Mouse (Mus musculus): ENCODE results near the gene Nek1.
"Not testable (repeated sequence)": the region's sequence is repeated elsewhere in the genome, so short reads cannot be mapped to it uniquely, and the experiment has no call there.

Gene Nek1

GRCm38 (mm10) chr8:60984260-60985010 is 8.6 kb upstream of the Nek1 start:
- not testable (repeated sequence) for DNase-seq (ENCODE audit: low spot score in 2 of 2)

DNA sequence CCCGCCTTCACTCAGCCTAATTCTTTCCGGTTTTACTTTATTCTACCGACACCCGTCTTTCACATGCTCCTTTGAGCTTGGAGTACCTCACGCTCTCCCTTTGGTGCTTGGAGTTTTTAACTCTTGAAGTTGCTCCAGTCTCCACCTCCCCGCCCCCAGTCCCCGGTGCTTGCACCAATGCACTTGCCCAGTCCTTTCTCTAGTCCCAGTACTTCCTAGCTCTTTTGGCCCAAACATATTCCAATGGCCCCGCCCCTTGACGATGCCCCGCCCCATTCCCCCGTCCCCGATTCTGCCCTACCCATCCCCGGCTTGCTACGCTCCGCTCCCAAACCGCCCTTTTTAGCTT is 460 bp upstream of the Nek1 start:
- DNase-seq (ENCODE audit: low spot score in 2 of 2), result peak in 1 of 2 experiments; percentile 82

DNA sequence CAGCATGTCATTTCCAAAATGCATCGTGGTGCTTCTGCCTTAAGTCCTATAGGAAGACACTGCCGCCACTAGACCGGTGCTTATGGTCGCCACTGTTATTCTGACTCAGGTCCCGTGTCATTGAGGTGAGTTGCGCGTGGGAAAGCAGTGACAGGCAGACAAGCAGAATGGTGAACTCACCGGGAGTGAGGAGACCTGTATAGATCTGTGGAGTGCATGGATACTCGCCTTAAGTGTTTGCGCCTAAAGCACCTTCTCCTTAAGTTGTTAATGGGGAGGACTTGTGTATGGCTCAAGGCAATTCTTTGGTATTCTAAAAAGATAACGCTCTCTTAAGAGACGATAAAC is 618 bp downstream of the Nek1 start:
- no peak for DNase-seq (ENCODE audit: low spot score in 2 of 2)

DNA sequence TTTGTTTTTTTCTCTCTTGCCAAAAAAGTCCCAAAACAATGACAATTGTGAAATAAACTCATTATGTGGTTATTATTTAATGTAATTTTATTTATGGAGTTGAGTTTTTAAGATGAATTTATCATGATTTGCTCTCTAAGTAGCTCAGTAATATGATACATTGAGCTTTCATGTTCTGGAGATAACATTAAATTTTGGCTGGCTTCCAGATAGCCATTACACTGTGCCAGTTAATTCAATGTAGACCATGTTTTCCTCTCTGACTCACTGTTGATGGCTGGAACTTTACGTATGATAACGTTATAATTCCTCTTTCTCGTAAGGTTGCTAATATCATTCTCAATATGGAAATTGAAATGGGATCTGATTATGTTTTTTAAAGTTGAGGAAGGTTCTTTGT is 3.5 kb downstream of the Nek1 start:
- DNase-seq (ENCODE audit: low spot score in 2 of 2), result no peak

- peak; percentile 34 to 67 for DNase-seq (ENCODE audit: low spot score in 2 of 2)
Observed at GRCm38 (mm10) chr8:61041951-61042350, 49.0 kb downstream of the Nek1 start.

DNA sequence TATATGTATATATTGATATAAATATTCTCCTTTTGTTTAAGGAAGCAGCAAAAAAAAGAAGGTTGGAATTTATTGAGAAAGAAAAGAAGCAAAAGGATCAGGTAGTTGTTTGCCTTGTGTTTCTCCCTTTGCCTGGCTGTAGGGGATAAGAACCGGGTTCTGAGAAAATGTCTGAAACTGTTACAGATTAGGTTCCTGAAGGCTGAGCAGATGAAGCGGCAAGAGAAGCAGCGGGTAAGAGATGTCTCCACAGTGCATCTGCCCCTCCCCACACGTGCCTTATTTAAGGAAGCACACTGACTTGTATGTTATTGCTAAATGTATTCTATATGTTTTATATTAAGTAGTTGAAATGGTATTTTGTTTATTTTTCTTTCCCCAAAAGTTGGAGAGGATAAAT is 50.9 kb downstream of the Nek1 start:
- no peak for DNase-seq (ENCODE audit: low spot score in 2 of 2)

DNA sequence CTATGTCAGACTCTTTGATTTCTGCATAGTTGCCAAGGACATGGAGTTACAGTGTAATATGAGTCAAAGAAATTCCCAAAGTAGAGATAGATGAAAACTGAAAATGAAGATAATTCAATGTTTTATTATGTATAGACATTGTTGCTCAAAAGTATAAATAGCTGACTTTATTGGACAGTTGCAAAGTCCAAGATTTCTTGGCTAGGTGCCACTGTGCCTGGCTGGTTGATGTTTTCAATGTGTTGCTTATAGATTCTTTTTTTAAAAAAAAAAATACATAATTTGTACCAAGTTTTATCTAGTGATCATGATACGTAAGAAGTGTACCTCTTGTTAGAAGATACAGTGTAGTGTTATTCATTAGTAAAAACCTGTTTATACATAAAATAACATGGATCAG is 53.8 kb downstream of the Nek1 start:
- no peak for DNase-seq (ENCODE audit: low spot score in 2 of 2)

DNA sequence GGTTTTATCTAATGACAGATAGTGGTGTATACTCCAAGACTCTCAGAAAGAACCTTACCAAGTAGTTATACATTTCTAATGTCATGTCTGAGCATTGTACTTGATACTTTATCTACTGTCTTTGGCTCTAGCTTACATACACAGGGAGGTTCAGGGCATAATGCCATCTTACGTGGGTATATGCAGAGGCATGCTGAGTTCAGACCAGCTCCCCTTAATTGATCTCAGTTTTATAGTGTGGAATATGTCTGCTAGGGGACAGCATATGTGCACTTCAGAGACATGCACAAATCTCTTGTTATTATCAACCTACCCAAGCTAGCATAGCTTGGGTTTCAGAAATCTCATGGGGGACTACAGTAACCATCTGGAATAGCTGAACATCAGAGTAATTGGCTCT is 60.0 kb downstream of the Nek1 start:
- DNase-seq (ENCODE audit: low spot score in 2 of 2), result no peak

DNA sequence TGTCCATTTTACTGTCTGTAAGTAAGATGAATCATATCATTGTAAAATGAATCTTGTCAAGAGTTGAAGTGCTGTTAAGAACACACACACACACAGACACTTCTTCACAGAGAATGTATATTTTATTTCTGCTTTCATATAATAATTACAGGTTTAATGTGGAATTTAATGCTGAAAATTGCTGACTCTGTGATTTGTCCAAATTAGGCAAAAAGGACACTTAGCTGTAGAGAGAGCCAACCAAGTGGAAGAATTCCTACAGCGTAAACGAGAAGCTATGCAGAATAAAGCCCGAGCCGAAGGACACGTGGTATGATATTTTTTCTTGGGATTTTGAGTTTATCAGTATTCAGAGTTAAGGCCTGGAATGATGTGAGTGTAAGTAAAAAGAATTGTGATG is 61.3 kb downstream of the Nek1 start:
- DNase-seq (ENCODE audit: low spot score in 2 of 2), result no peak

DNA sequence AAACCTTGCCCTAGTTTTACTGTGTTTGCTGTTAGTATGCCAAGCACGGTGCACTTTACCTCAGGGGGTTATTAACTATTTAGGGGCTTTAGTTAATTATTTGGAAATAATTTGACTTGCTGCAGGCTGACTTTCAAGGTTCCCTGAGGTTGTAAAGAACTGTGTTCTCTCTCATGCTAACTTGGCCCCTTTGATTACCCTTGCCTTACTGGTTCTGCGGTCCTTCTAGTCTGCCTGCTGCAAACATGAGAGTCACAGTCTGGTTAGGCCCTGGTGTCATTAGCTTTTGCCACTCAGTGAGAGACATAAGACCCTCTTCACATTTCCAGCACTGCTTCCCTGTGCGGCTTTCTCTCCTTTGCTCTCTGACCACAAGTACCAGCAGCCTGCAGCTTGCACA is 64.0 kb downstream of the Nek1 start:
- DNase-seq (ENCODE audit: low spot score in 2 of 2), result no peak

- no peak for DNase-seq (ENCODE audit: low spot score in 2 of 2)
Observed at GRCm38 (mm10) chr8:61059143-61059542, 66.1 kb downstream of the Nek1 start.

DNA sequence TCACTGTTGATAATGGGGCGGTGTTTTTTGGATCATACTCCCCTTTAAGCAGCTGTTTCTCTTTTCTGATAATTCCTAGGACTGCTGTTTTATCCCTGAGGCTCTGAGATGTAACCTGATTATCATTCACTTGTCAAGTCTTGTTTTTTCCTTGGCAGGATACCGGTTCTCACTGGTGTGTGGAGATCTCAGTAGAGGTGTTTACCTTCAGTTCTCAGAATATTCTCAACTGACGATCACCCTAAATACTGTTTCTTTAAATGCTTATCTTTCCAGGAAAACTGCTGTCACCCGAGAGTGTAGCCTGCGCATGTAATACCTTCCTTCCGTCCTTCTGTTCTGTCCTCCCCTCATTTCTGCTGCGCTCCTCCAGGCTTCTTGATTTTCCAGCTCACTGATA is 67.4 kb downstream of the Nek1 start:
- no peak for DNase-seq (ENCODE audit: low spot score in 2 of 2)

DNA sequence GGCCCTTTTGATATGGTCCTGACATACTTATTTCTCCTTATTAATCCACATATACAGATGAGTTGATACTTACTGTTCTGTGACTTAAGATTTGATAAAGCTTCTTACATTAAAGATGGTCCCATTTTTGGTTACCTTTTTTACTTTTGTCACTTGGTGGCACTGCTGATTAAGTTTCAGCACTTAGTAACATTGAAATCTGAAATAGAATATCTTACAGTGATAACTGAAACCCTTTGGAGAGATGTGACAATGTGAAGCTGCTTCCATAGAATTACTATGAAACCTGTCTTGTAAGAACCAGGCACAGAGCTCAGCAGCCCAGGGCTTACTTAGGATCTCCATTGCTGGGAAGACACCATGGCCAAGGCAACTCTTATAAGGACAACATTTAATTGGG is 82.1 kb downstream of the Nek1 start:
- no peak for DNase-seq (ENCODE audit: low spot score in 2 of 2)

DNA sequence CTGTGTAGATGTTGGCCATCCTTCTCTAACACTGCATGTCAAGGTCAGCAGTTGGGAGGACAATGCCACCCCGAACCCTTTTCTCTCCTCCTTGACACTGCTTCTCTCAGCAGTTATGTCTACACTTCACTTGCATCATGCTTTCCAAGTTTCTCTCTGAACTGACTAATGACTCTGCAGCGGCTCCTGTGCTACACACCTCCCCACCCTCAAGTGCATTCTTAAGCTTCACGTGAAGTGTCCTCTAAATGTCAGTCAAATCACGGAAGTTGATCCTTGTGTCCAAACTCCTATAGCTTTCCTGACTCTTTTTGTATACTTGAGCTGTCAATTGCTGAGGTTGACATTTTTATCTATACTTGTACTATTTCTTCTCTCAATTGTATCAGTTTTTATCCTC is 117.5 kb downstream of the Nek1 start:
- no peak for DNase-seq (ENCODE audit: low spot score in 2 of 2)

- DNase-seq (ENCODE audit: low spot score in 2 of 2), result no peak
Observed at GRCm38 (mm10) chr8:61111940-61112339, 118.9 kb downstream of the Nek1 start.

DNA sequence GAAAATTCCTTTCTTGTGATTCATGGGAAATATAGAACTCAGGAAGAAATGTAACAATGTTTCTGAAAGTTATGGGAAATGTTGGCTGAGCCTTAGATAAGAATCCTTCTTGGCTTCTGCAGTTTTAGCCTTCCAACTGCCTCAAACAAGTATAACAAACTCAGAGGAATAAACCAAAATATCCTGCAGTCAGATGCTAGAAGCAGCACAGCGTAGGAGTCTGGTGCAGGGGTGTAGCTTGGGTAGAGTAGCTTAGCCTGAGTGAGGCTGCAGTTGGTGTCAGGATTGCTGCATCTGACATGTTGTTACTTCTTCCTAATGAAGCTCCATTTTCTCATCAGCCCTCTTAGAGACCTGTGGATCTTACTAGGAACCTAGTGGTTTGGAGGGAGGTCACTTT is 128.6 kb downstream of the Nek1 start:
- DNase-seq (ENCODE audit: low spot score in 2 of 2), result no peak

DNA sequence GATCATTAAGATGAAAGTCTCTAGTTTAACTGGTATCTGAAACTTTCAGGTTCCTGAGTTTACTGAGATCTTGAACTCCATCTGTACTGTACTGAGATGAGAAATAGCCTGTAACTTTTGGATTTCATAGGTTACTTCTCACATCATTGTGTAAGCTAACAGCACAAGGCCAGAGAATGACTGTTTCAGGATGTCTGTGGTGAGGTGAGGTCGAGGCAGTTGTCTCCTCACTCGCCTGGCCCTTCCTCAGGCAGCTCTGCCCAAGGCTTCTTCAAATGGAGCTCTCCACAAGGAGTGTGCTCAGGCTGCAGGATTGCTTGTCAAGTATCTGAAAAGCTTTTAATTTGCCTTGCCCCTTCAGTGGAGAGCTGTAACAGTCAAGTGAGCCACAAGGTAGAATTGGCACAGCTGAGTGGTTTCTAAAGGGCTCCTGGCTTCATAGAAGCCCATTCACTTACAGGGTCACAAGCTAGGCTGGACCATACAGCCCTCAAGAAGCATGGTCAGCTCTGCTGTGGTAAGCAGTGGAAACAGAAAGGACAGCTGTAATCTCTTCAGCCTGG is 134.4 kb downstream of the Nek1 start:
- no peak for DNase-seq (ENCODE audit: low spot score in 2 of 2)

- no peak for DNase-seq (ENCODE audit: low spot score in 2 of 2)
Observed at GRCm38 (mm10) chr8:61132561-61133134, 139.7 kb downstream of the Nek1 start.

- DNase-seq (ENCODE audit: low spot score in 2 of 2), result no peak
Observed at GRCm38 (mm10) chr8:61141869-61142268, 148.9 kb downstream of the Nek1 start.

- no peak for DNase-seq (ENCODE audit: low spot score in 2 of 2)
Observed at GRCm38 (mm10) chr8:61142302-61142701, 149.3 kb downstream of the Nek1 start.

GRCm38 (mm10) chr8:61142845-61143244 is 149.8 kb downstream of the Nek1 start:
- no peak for DNase-seq (ENCODE audit: low spot score in 2 of 2)

- DNase-seq (ENCODE audit: low spot score in 2 of 2), result no peak
Observed at GRCm38 (mm10) chr8:61148728-61149127, 155.7 kb downstream of the Nek1 start.

- DNase-seq (ENCODE audit: low spot score in 2 of 2), result no peak
Observed at GRCm38 (mm10) chr8:61150596-61150995, 157.6 kb downstream of the Nek1 start.

DNA sequence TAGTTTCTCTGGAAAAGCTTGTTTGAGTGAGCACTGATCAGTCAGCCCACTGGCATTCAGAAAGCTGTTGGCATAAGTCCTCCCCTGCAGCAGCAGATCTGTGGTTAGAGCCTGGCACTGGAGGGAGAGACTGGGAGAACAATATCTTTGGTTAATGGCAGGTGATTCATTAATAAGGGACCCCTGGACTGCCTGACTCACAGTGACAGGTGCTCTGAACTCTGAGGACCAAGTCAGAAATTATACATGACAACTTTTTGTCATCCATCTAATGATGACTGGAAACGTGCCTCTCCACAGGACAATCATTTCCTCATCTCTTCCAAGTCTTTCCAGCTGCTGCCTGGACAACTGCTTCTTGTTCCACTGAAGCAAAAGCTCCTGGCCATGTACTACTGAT is 163.4 kb downstream of the Nek1 start:
- no peak for DNase-seq (ENCODE audit: low spot score in 2 of 2)

Measured in spleen, postnatal 4 days (tissue).